Mouse (Mus musculus): ENCODE data around the gene Mymx.

DNA sequence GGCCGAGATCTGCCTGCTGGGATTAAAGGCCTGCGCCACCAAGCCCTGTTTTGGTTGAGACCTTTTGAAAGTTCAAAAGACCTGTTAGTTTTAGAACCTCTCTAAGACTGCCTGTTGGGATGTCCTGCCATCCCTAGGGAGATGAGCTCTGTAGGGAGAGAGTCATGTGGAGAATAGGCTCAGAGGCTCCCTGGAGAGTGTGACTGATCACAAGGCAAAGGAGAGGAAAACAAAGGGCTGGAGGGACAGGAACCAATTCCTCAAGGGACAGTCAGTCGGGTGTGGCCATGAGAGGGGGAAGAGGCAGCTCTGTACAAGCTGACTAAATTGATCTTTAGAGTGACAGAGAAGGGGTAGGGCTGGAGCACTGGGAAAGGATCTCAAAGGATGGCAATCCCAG lies 26.3 kb upstream of the Mymx start:
- no peak for TF ChIP-seq CTCF (IDR thresholded peaks at IDR 0.05; ENCODE audit: insufficient read depth, low read depth, low read length)
- no peak for TF ChIP-seq POLR2A (IDR thresholded peaks at IDR 0.05; ENCODE audit: insufficient read depth, low read depth, low read length)
